Mouse (Mus musculus) megakaryocyte, embryonic 14.5 days (primary cell): ENCODE results near the gene Nipbl. TPM values are rescaled to one million over a fixed set of nuclear protein-coding genes. Genes with fewer than 3 reads are reported as not detected.

ENCODE experiments used
- H3K27me3 ChIP-seq: replicated peaks from 2 replicates; pipeline ENCODE3; 2012; ENCODE audit warnings: inconsistent platforms
- H3K36me3 ChIP-seq: replicated peaks from 2 replicates; pipeline ENCODE3; 2012; ENCODE audit warnings: low read length, inconsistent platforms, mixed read lengths
- H3K4me1 ChIP-seq: 2 replicates; pipeline ENCODE4 v1.6.1; 2012; ENCODE audit warnings: inconsistent platforms
- H3K4me3 ChIP-seq: replicated peaks from 2 replicates; pipeline ENCODE3; 2012; ENCODE audit warnings: moderate library complexity, mild to moderate bottlenecking, inconsistent platforms
- H3K9me3 ChIP-seq: 2 replicates; pipeline ENCODE4 v1.6.1; 2012; ENCODE audit warnings: inconsistent platforms
- FLI1 ChIP-seq: IDR thresholded peaks from 2 replicates; pipeline ENCODE4 v1.6.1; 2012; ENCODE audit warnings: low read length, inconsistent platforms, mixed read lengths
- GATA1 ChIP-seq: IDR thresholded peaks from 3 replicates; pipeline ENCODE4 v1.6.1; 2012; ENCODE audit warnings: mixed read lengths, low read length, inconsistent platforms, borderline replicate concordance
- polyA plus RNA-seq: library from polyadenylated mRNA; stranded (reverse); fragments of >175 nt; gene quantifications from 2 replicates; pipeline ENCODE4 v1.2.3, GENCODE M21; 2012; ENCODE audit warnings: low replicate concordance; ENCODE audit not compliant: insufficient read depth

Gene Nipbl
- polyA plus RNA-seq, 1 experiment = 1.7 TPM

GRCm38 (mm10) chr15:8420909-8421308 is 23.4 kb downstream of the Nipbl start:
- Histone ChIP-seq H3K36me3 (peaks cover 8% of the 10 kb centered on the region), H3K27me3 (no peaks in the 10 kb centered on the region), H3K4me1 (peaks cover 46% of the 10 kb centered on the region), H3K9me3 (no peaks in the 10 kb centered on the region), H3K4me3 (no peak overlapping the region)
- TF ChIP-seq GATA1 (no peak), FLI1 (no peak)

- peaks cover 5% of the 10 kb centered on the region for H3K36me3 ChIP-seq
These were observed 27.6 kb downstream of the Nipbl start for GRCm38 (mm10) chr15:8416500-8417138.

GRCm38 (mm10) chr15:8413356-8413755 is 30.9 kb downstream of the Nipbl start:
- Histone ChIP-seq H3K9me3 (no peaks in the 10 kb centered on the region), H3K4me1 (peaks cover 75% of the 10 kb centered on the region), H3K27me3 (no peaks in the 10 kb centered on the region), H3K36me3 (peaks cover 3% of the 10 kb centered on the region), H3K4me3 (no peak overlapping the region)
- no peak for TF ChIP-seq FLI1
- no peak for TF ChIP-seq GATA1

More at GRCm38 (mm10) chr15:8416500-8417138, 27.6 kb downstream of the Nipbl start:
- TF ChIP-seq FLI1 = no peak
- no peak for TF ChIP-seq GATA1
- Histone ChIP-seq H3K4me1 (peaks cover 74% of the 10 kb centered on the region), H3K27me3 (no peaks in the 10 kb centered on the region), H3K9me3 (no peaks in the 10 kb centered on the region), H3K4me3 (no peak overlapping the region)

GRCm38 (mm10) chr15:8411873-8412272 is 32.4 kb downstream of the Nipbl start:
- H3K4me1 ChIP-seq = peaks cover 61% of the 10 kb centered on the region
- H3K4me3 ChIP-seq = peak overlapping the region; percentile 64
- TF ChIP-seq GATA1 (no peak), FLI1 (no peak)
- peaks cover 3% of the 10 kb centered on the region for H3K36me3 ChIP-seq
- H3K27me3 ChIP-seq = no peaks in the 10 kb centered on the region
- H3K9me3 ChIP-seq = no peaks in the 10 kb centered on the region

- TF ChIP-seq FLI1 (no peak), GATA1 (no peak)
- Histone ChIP-seq H3K4me3 (peak overlapping the region; percentile 35), H3K9me3 (no peaks in the 10 kb centered on the region), H3K27me3 (no peaks in the 10 kb centered on the region), H3K4me1 (peaks cover 58% of the 10 kb centered on the region), H3K36me3 (peaks cover 3% of the 10 kb centered on the region)
These were observed 33.0 kb downstream of the Nipbl start for GRCm38 (mm10) chr15:8411168-8411837.

- TF ChIP-seq FLI1 = no peak
- TF ChIP-seq GATA1 = no peak
- peaks cover 39% of the 10 kb centered on the region for H3K4me1 ChIP-seq
- H3K4me3 ChIP-seq = no peak overlapping the region
- no peaks in the 10 kb centered on the region for H3K27me3 ChIP-seq
- H3K36me3 ChIP-seq = no peaks in the 10 kb centered on the region
- no peaks in the 10 kb centered on the region for H3K9me3 ChIP-seq
These were observed 37.2 kb downstream of the Nipbl start for GRCm38 (mm10) chr15:8407082-8407481.

- H3K9me3 ChIP-seq = no peaks in the 10 kb centered on the region
- peaks cover 39% of the 10 kb centered on the region for H3K4me1 ChIP-seq
- no peaks in the 10 kb centered on the region for H3K36me3 ChIP-seq
- no peaks in the 10 kb centered on the region for H3K27me3 ChIP-seq
- no peak overlapping the region for H3K4me3 ChIP-seq
- no peak for TF ChIP-seq FLI1
- no peak for TF ChIP-seq GATA1
These were observed 38.0 kb downstream of the Nipbl start for GRCm38 (mm10) chr15:8406219-8406618.

GRCm38 (mm10) chr15:8402591-8402990 is 41.7 kb downstream of the Nipbl start:
- Histone ChIP-seq H3K9me3 (no peaks in the 10 kb centered on the region), H3K27me3 (no peaks in the 10 kb centered on the region), H3K4me1 (peaks cover 36% of the 10 kb centered on the region), H3K36me3 (no peaks in the 10 kb centered on the region), H3K4me3 (no peak overlapping the region)
- TF ChIP-seq FLI1 (no peak), GATA1 (no peak)

GRCm38 (mm10) chr15:8401536-8401935 is 42.7 kb downstream of the Nipbl start:
- H3K9me3 ChIP-seq = no peaks in the 10 kb centered on the region
- no peak for TF ChIP-seq FLI1
- TF ChIP-seq GATA1 = no peak
- H3K4me3 ChIP-seq = no peak overlapping the region
- peaks cover 34% of the 10 kb centered on the region for H3K4me1 ChIP-seq
- no peaks in the 10 kb centered on the region for H3K36me3 ChIP-seq
- no peaks in the 10 kb centered on the region for H3K27me3 ChIP-seq

- Histone ChIP-seq H3K36me3 (peaks cover 8% of the 10 kb centered on the region), H3K4me3 (no peak overlapping the region), H3K9me3 (no peaks in the 10 kb centered on the region), H3K27me3 (no peaks in the 10 kb centered on the region), H3K4me1 (peaks cover 16% of the 10 kb centered on the region)
- TF ChIP-seq GATA1 (no peak), FLI1 (no peak)
These were observed 52.5 kb downstream of the Nipbl start for GRCm38 (mm10) chr15:8391764-8392163.
